Mouse (Mus musculus) kidney, adult 11 months (tissue): Measurements from ENCODE around the gene Lhfpl5.

ENCODE experiments used
- DNase-seq: peaks from one replicate; pipeline ENCODE4 v3.0.0; 2022

The Lhfpl5 gene

GRCm38 (mm10) chr17:28628248-28629124 is 53.0 kb downstream of the Lhfpl5 start:
- DNase-seq: peak; percentile 26

GRCm38 (mm10) chr17:28629125-28629524 is 53.7 kb downstream of the Lhfpl5 start:
- no peak for DNase-seq
